Mouse (Mus musculus): ENCODE results near the gene Cttnbp2. TPM values are rescaled to one million over a fixed set of nuclear protein-coding genes. Genes with fewer than 3 reads are reported as not detected.
A peak's percentile ranks its signal among the peaks of the same experiment; 100 is the strongest.

Cttnbp2 gene
- polyA plus RNA-seq, 1 experiment from 2014 or later, result 13.6 TPM

DNA sequence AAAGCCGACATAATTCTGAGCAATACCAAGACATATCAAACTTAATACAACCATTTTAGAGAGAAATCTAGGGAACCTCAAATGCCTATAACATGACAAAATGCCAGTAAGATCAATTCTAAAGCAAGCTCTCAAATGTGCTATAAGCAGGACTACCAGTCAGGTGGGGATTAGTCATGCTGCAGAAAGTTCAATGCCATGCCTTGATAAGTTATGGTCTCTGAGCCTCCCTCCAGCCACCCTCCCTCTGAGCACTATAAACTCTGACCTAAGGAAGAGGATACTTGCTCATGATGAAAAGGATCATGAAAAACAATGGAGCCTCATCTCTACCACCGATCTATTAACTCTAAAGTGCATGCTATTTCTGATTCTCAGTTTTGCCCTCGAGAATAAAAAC, 82.3 kb downstream of the Cttnbp2 start:
- DNase-seq (ENCODE audit: low spot score, missing footprints) (no peak), ATAC-seq (ENCODE audit: low FRiP score) (no peak)
- 80% methylated on average over 3 of the region's 3 CpGs for WGBS
- no peaks in the 10 kb centered on the region for H3K4me1 ChIP-seq (ENCODE audit: control insufficient read depth, insufficient read depth, low read length)
- H3K9me3 ChIP-seq (ENCODE audit: control insufficient read depth, low read length), result no peaks in the 10 kb centered on the region
- no peak overlapping the region for H3K9ac ChIP-seq (ENCODE audit: low read length)
- no peaks in the 10 kb centered on the region for H3K27me3 ChIP-seq (ENCODE audit: control insufficient read depth, insufficient read depth, low read length)
- H3K27ac ChIP-seq (ENCODE audit: low read depth, low read length), result no peak overlapping the region
- no peak overlapping the region for H3K4me2 ChIP-seq
- H3K36me3 ChIP-seq (ENCODE audit: control insufficient read depth, insufficient read depth, low read length), result no peaks in the 10 kb centered on the region
- no peak overlapping the region for H3K4me3 ChIP-seq (ENCODE audit: low read depth, low read length)

DNA sequence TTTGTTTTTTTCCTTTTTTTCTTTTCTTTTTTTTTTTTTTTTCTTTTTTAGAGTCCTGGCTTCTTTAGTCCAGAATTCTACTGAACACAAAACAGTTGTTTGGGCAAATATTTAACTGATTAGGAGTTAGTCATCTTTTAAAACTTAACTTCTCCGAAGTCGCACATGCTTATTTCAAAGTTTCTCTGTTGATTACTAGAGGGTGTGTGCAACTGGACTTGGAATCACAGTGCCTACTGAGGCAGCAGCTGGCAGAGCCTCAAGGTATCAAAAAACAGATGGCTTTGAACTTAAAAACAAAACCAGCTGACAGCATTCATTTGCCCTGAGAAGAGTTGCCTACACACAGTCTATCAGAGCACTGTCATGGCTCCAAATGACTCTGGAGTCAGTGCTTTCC, 82.8 kb downstream of the Cttnbp2 start:
- Histone ChIP-seq H3K36me3 (ENCODE audit: control insufficient read depth, insufficient read depth, low read length) (no peaks in the 10 kb centered on the region), H3K9ac (ENCODE audit: low read length) (no peak overlapping the region), H3K27me3 (ENCODE audit: control insufficient read depth, insufficient read depth, low read length) (no peaks in the 10 kb centered on the region), H3K4me3 (ENCODE audit: low read depth, low read length) (no peak overlapping the region), H3K4me1 (ENCODE audit: control insufficient read depth, insufficient read depth, low read length) (no peaks in the 10 kb centered on the region), H3K27ac (ENCODE audit: low read depth, low read length) (no peak overlapping the region), H3K4me2 (no peak overlapping the region), H3K9me3 (ENCODE audit: control insufficient read depth, low read length) (no peaks in the 10 kb centered on the region)
- ATAC-seq (ENCODE audit: low FRiP score) (no peak), DNase-seq (ENCODE audit: low spot score, missing footprints) (peak; percentile 10)
- WGBS, result 93% methylated on average over 2 of the region's 2 CpGs

DNA sequence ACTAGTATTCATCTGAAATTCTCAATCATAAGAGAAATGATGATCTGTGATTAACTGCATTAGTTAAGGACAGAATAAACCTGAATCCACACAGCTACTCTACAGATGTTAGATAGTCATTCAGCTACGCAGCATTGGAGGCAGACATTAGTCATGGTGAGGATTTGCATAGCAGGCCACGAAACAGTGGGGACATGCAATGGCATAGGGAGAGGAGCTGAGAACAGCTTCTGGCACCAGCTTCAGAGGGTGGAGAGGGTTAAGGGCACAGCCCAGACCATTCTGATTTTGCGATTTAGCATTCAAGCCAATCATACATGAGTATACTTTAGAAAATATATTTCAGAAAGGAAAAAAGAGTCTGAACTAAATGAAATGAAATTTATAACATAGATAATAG, 84.6 kb downstream of the Cttnbp2 start:
- Histone ChIP-seq H3K4me2 (no peak overlapping the region), H3K27me3 (ENCODE audit: control insufficient read depth, insufficient read depth, low read length) (no peaks in the 10 kb centered on the region), H3K4me3 (ENCODE audit: low read depth, low read length) (no peak overlapping the region), H3K9ac (ENCODE audit: low read length) (no peak overlapping the region), H3K27ac (ENCODE audit: low read depth, low read length) (no peak overlapping the region), H3K36me3 (ENCODE audit: control insufficient read depth, insufficient read depth, low read length) (no peaks in the 10 kb centered on the region), H3K9me3 (ENCODE audit: control insufficient read depth, low read length) (no peaks in the 10 kb centered on the region), H3K4me1 (ENCODE audit: control insufficient read depth, insufficient read depth, low read length) (no peaks in the 10 kb centered on the region)
- 57% methylated on average over 3 of the region's 3 CpGs for WGBS
- DNase-seq (ENCODE audit: low spot score, missing footprints) (peak; percentile 77), ATAC-seq (ENCODE audit: low FRiP score) (no peak)

DNA sequence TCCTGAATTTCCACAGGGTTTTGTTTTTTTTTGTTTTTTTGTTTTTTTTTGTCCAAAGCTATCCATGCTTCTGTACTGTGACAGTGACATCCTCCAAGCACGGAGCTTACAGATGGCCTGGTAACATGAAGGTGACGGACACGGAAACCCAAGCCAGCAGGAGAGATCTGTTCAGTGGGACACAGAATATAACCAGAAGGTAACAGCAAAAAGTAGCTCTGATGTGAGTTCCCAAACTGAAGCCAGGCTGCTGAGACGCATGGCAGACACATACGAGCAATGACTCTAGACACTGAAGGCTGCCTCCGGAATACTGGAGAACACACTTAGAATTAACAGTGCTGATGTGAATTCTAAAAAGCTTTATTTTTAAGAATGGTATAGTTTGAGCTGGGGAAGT, 89.8 kb downstream of the Cttnbp2 start:
- H3K27me3 ChIP-seq (ENCODE audit: control insufficient read depth, insufficient read depth, low read length), result no peaks in the 10 kb centered on the region
- H3K4me3 ChIP-seq (ENCODE audit: low read depth, low read length), result no peak overlapping the region
- H3K36me3 ChIP-seq (ENCODE audit: control insufficient read depth, insufficient read depth, low read length), result no peaks in the 10 kb centered on the region
- DNase-seq (ENCODE audit: low spot score, missing footprints) (peak; percentile 14), ATAC-seq (ENCODE audit: low FRiP score) (no peak)
- no peak overlapping the region for H3K4me2 ChIP-seq
- 88% methylated on average over 6 of the region's 6 CpGs for WGBS
- H3K9me3 ChIP-seq (ENCODE audit: control insufficient read depth, low read length), result no peaks in the 10 kb centered on the region
- no peak overlapping the region for H3K9ac ChIP-seq (ENCODE audit: low read length)
- H3K27ac ChIP-seq (ENCODE audit: low read depth, low read length), result no peak overlapping the region
- H3K4me1 ChIP-seq (ENCODE audit: control insufficient read depth, insufficient read depth, low read length), result no peaks in the 10 kb centered on the region

DNA sequence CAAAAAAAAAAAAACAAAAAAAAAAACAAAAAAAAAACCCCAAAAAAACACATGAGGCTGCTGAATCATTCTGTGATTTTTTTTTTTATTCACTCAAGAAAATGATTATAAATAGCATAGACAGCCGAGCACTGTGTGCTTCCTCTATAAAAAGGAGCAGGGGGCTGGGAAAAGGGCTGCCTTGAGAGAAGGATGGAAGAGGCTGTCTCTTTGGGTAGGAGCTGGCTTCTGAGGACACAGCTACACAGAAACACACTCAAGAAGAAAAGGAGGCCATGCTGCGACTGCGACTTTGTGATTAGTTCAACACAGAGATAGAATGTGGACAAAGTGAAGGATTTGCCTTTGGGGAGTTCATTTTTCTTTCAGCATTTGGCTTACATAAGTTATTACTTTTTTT, 90.3 kb downstream of the Cttnbp2 start:
- Histone ChIP-seq H3K27ac (ENCODE audit: low read depth, low read length) (no peak overlapping the region), H3K9me3 (ENCODE audit: control insufficient read depth, low read length) (no peaks in the 10 kb centered on the region), H3K4me1 (ENCODE audit: control insufficient read depth, insufficient read depth, low read length) (no peaks in the 10 kb centered on the region), H3K9ac (ENCODE audit: low read length) (no peak overlapping the region), H3K36me3 (ENCODE audit: control insufficient read depth, insufficient read depth, low read length) (no peaks in the 10 kb centered on the region), H3K4me3 (ENCODE audit: low read depth, low read length) (no peak overlapping the region), H3K4me2 (no peak overlapping the region), H3K27me3 (ENCODE audit: control insufficient read depth, insufficient read depth, low read length) (no peaks in the 10 kb centered on the region)
- ATAC-seq (ENCODE audit: low FRiP score) (no peak), DNase-seq (ENCODE audit: low spot score, missing footprints) (peak; percentile 45)
- 81% methylated on average over 3 of the region's 3 CpGs for WGBS

DNA sequence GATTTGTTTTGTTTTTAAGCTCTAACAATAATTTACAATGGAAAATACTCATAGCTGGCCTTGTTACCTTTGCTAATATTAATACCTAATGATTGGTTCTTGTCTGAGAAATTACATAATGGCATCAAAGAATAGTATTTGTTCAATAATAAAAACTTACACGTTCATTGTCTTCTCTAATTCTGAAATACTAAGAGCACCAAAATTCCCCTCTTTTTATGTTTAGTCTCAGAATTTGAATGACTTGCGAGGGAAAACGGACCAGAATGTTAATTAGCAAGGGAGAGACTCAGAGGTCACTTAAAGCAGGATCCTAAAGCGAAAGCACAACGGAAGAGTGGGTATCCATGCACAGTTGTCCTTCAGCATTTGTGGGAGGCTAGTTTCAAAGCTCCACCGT, 91.5 kb downstream of the Cttnbp2 start:
- ATAC-seq (ENCODE audit: low FRiP score) (no peak), DNase-seq (ENCODE audit: low spot score, missing footprints) (peak; percentile 31)
- H3K4me3 ChIP-seq (ENCODE audit: low read depth, low read length), result no peak overlapping the region
- H3K27ac ChIP-seq (ENCODE audit: low read depth, low read length), result no peak overlapping the region
- no peak overlapping the region for H3K9ac ChIP-seq (ENCODE audit: low read length)
- no peaks in the 10 kb centered on the region for H3K9me3 ChIP-seq (ENCODE audit: control insufficient read depth, low read length)
- no peaks in the 10 kb centered on the region for H3K36me3 ChIP-seq (ENCODE audit: control insufficient read depth, insufficient read depth, low read length)
- no peak overlapping the region for H3K4me2 ChIP-seq
- 77% methylated on average over 6 of the region's 6 CpGs for WGBS
- H3K4me1 ChIP-seq (ENCODE audit: control insufficient read depth, insufficient read depth, low read length), result no peaks in the 10 kb centered on the region
- no peaks in the 10 kb centered on the region for H3K27me3 ChIP-seq (ENCODE audit: control insufficient read depth, insufficient read depth, low read length)

DNA sequence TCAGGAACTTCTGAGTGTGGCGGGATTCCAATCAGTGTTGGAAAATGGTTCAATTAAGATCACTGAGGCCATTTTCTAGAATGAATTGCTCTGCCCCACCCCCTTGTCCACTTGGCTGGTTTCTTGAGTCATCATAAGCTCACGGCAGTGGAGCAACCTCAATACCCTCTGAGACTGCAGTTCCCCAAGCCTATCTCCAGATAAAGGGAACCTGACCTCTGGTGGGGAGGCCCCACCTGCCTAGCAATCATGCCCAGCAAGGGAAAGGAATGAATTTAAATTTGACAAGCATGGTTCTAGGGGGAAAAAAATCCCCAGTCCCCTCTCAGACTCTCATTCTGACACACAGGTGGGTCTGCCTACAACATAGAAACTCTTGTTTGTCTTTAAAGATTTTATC, 93.1 kb downstream of the Cttnbp2 start:
- 51% methylated on average over 2 of the region's 2 CpGs for WGBS

DNA sequence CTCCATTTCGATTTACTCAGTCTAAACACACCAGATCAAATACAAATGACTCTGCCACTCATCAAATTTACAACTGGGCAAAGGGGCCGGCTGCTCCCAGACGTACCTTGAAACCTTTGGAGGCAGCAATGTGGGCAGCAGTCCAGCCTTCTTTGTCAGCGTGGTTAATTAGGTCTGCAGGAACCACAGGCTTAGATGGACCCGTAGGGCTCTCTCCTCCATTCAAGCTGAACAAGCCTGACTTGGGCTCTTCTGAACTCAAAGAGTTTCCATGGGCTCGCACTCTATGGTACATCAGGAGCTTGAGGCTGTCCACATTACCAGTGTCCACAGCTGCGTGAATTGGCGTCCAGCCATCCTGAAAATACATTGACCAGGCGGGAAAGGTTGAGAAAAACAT, 94.0 kb downstream of the Cttnbp2 start:
- H3K4me1 ChIP-seq (ENCODE audit: control insufficient read depth, insufficient read depth, low read length), result no peaks in the 10 kb centered on the region
- H3K4me2 ChIP-seq, result no peak overlapping the region
- peak; percentile 72 for DNase-seq (ENCODE audit: low spot score, missing footprints)
- H3K9me3 ChIP-seq (ENCODE audit: control insufficient read depth, low read length), result no peaks in the 10 kb centered on the region
- no peak overlapping the region for H3K27ac ChIP-seq (ENCODE audit: low read depth, low read length)
- H3K36me3 ChIP-seq (ENCODE audit: control insufficient read depth, insufficient read depth, low read length), result no peaks in the 10 kb centered on the region
- H3K9ac ChIP-seq (ENCODE audit: low read length), result no peak overlapping the region
- no peak overlapping the region for H3K4me3 ChIP-seq (ENCODE audit: low read depth, low read length)
- no peaks in the 10 kb centered on the region for H3K27me3 ChIP-seq (ENCODE audit: control insufficient read depth, insufficient read depth, low read length)
- ATAC-seq (ENCODE audit: low FRiP score), result no peak
- 73% methylated on average over 9 of the region's 9 CpGs for WGBS

More for the DNA sequence above, 93.1 kb downstream of the Cttnbp2 start:
- Histone ChIP-seq H3K4me1 (ENCODE audit: control insufficient read depth, insufficient read depth, low read length) (no peaks in the 10 kb centered on the region), H3K36me3 (ENCODE audit: control insufficient read depth, insufficient read depth, low read length) (no peaks in the 10 kb centered on the region), H3K4me2 (no peak overlapping the region), H3K4me3 (ENCODE audit: low read depth, low read length) (no peak overlapping the region), H3K9me3 (ENCODE audit: control insufficient read depth, low read length) (no peaks in the 10 kb centered on the region), H3K27ac (ENCODE audit: low read depth, low read length) (no peak overlapping the region), H3K27me3 (ENCODE audit: control insufficient read depth, insufficient read depth, low read length) (no peaks in the 10 kb centered on the region), H3K9ac (ENCODE audit: low read length) (no peak overlapping the region)
- ATAC-seq (ENCODE audit: low FRiP score), result no peak
- peak; percentile 70 for DNase-seq (ENCODE audit: low spot score, missing footprints)

DNA sequence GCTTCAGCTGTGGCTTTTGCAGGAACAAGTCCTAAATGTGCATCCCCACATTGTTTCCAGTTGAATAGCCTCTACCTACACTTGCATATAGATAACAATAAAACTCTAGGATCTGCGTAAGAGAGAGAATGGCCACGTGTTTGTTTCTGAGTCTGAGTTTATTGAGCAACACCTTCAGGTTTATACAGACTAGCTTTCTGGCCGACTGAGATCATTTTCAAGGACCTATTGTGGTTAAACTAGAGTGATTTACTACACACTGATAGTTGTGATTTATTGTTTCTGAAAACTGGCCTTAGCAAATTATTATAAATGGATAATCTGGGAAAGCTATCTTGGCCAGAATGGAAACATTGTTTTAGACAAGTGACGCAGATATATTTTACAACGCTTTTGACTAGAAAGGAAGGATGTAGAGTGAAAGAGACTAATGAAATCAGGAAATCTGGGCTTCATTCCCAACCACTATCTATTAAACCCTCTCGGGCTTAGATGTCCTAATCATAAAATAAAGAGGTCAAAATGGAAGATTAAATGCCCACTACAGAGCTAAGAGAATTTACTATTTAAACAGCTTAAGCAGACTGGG, 96.7 kb downstream of the Cttnbp2 start:
- 83% methylated on average over 6 of the region's 6 CpGs for WGBS
- DNase-seq (ENCODE audit: low spot score, missing footprints), result no peak
- no peaks in the 10 kb centered on the region for H3K9me3 ChIP-seq (ENCODE audit: control insufficient read depth, low read length)
- no peak overlapping the region for H3K4me2 ChIP-seq
- H3K4me3 ChIP-seq (ENCODE audit: low read depth, low read length), result no peak overlapping the region
- no peaks in the 10 kb centered on the region for H3K4me1 ChIP-seq (ENCODE audit: control insufficient read depth, insufficient read depth, low read length)
- H3K27me3 ChIP-seq (ENCODE audit: control insufficient read depth, insufficient read depth, low read length), result no peaks in the 10 kb centered on the region
- H3K9ac ChIP-seq (ENCODE audit: low read length), result no peak overlapping the region
- no peak overlapping the region for H3K27ac ChIP-seq (ENCODE audit: low read depth, low read length)
- no peak for ATAC-seq (ENCODE audit: low FRiP score)
- H3K36me3 ChIP-seq (ENCODE audit: control insufficient read depth, insufficient read depth, low read length), result no peaks in the 10 kb centered on the region
